Mouse (Mus musculus): ENCODE measurements around the gene Mid2. TPM values are rescaled to one million over a fixed set of nuclear protein-coding genes. Genes with fewer than 3 reads are reported as not detected.
"Not testable (repeated sequence)": the region's sequence is repeated elsewhere in the genome, so short reads cannot be mapped to it uniquely, and the experiment has no call there.

Gene Mid2
- total and polyA plus RNA-seq, 2 experiments from 2014 or later, result 3.3 to 18.3 TPM

DNA sequence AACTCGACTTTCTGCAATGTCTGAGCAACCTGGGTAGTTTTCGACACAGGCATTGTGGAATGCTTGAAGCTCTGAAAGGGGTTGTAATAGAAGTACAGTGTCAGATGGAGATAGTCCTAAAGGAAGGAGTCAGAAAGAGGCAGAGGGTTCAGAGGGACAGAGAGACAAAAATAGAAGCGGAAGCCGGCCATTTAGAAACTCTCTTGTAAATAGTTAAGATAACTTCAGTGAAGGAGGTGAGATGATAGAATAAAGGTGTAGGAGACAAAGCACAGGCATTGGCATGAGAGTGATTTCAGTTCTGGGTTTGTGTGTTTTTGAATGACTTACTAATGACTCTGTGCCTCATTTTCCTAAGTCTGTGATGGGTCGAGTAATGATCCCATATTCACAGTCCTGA lies 11.0 kb downstream of the Mid2 start:
- 86% methylated on average over 5 of the region's 5 CpGs for whole genome bisulfite sequencing

DNA sequence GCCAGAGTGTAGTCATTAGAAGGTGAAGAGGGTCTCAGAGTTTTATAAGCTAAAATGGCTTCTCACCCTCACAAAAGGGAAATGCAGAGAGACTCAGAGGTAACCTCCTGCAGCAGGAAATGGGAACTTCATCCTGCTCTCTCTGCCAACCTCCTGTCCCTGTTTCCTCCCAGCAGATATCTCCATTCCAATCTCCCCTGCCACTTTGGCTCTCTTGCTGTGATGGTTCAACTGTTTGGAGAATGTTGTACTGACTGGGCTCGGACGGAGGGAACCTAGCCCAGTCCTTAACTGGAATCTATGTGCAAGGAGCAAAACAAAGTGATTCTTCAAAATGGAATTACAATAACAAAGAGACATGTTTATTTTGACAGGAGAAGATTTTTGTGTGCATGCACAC lies 23.9 kb downstream of the Mid2 start:
- no peaks in the 10 kb centered on the region for H3K36me3 ChIP-seq (ENCODE audit: insufficient read depth)
- H3K27ac ChIP-seq (ENCODE audit: low read depth, low read length), result no peak overlapping the region
- WGBS, result 70% methylated on average over 2 of the region's 2 CpGs
- H3K9ac ChIP-seq, result no peak overlapping the region
- H3K9me3 ChIP-seq (ENCODE audit: low read length), result no peaks in the 10 kb centered on the region
- H3K4me1 ChIP-seq (ENCODE audit: insufficient read depth), result no peaks in the 10 kb centered on the region
- no peak overlapping the region for H3K4me3 ChIP-seq (ENCODE audit: low read depth, low read length)
- no peak for DNase-seq
- no peak for ATAC-seq
- peaks cover 3% of the 10 kb centered on the region; the same call in 1 of the 2 replicates for H3K27me3 ChIP-seq (ENCODE audit: insufficient read depth, low read length)
- no peak for TF ChIP-seq CTCF (IDR thresholded peaks at IDR 0.05; ENCODE audit: low read depth)
- H3K4me2 ChIP-seq (ENCODE audit: low read depth), result no peak overlapping the region

More for the DNA sequence above, 11.0 kb downstream of the Mid2 start:
- Histone ChIP-seq H3K9ac (no peak overlapping the region), H3K27me3 (ENCODE audit: insufficient read depth, low read length) (no peaks in the 10 kb centered on the region), H3K4me3 (ENCODE audit: low read depth, low read length) (no peak overlapping the region), H3K36me3 (ENCODE audit: insufficient read depth) (no peaks in the 10 kb centered on the region), H3K9me3 (ENCODE audit: low read length) (no peaks in the 10 kb centered on the region), H3K27ac (ENCODE audit: low read depth, low read length) (no peak overlapping the region), H3K4me1 (ENCODE audit: insufficient read depth) (no peaks in the 10 kb centered on the region), H3K4me2 (ENCODE audit: low read depth) (no peak overlapping the region)
- DNase-seq (no peak), ATAC-seq (no peak)
- no peak for TF ChIP-seq CTCF (IDR thresholded peaks at IDR 0.05; ENCODE audit: low read depth)

- H3K36me3 ChIP-seq (ENCODE audit: insufficient read depth); H3K4me3 ChIP-seq (ENCODE audit: low read depth, low read length); ATAC-seq; H3K27me3 ChIP-seq (ENCODE audit: insufficient read depth, low read length); DNase-seq; H3K9me3 ChIP-seq (ENCODE audit: low read length); H3K4me2 ChIP-seq (ENCODE audit: low read depth); H3K4me1 ChIP-seq (ENCODE audit: insufficient read depth); H3K9ac ChIP-seq; H3K27ac ChIP-seq (ENCODE audit: low read depth, low read length): not testable (repeated sequence)
- WGBS, result 44% methylated on average over 6 of the region's 7 CpGs
These were observed 33.6 kb downstream of the Mid2 start for GRCm38 (mm10) chrX:140697872-140698463.

DNA sequence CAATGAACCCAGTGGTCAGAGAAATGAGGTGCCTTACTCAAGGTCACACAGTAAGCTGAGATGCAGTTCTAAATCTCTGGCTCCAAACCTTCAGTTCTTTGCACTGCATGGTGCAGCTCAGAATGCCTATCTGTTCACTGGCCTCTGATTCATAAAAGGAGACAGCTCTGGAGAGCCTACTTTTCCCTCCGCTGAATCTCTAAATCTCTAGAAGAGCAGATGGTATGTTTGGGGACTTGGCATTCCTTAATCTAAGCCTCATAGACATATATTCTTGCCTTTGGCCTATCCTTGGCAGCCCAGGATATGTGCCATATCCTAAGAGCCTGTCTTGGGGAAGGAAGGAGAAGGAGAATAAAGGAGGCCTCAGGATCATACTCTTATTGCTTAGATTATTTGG lies 38.8 kb downstream of the Mid2 start:
- peak; percentile 56; the same call in 1 of the 2 replicates for ATAC-seq
- WGBS, result 88% methylated on average over 1 of the region's 1 CpGs

GRCm38 (mm10) chrX:140706077-140706476 lies 41.7 kb downstream of the Mid2 start:
- 82% methylated on average over 4 of the region's 4 CpGs for WGBS
- no peak overlapping the region for H3K4me3 ChIP-seq (ENCODE audit: low read depth, low read length)
- no peak for ATAC-seq
- H3K9ac ChIP-seq, result no peak overlapping the region
- no peaks in the 10 kb centered on the region for H3K36me3 ChIP-seq (ENCODE audit: insufficient read depth)
- H3K27me3 ChIP-seq (ENCODE audit: insufficient read depth, low read length), result no peaks in the 10 kb centered on the region
- H3K4me2 ChIP-seq (ENCODE audit: low read depth), result no peak overlapping the region
- DNase-seq, result no peak
- H3K27ac ChIP-seq (ENCODE audit: low read depth, low read length), result no peak overlapping the region
- H3K9me3 ChIP-seq (ENCODE audit: low read length), result no peaks in the 10 kb centered on the region
- no peak for TF ChIP-seq CTCF (IDR thresholded peaks at IDR 0.05; ENCODE audit: low read depth)
- no peaks in the 10 kb centered on the region for H3K4me1 ChIP-seq (ENCODE audit: insufficient read depth)

More for the DNA sequence above, 38.8 kb downstream of the Mid2 start:
- H3K4me3 ChIP-seq (ENCODE audit: low read depth, low read length), result no peak overlapping the region
- H3K27ac ChIP-seq (ENCODE audit: low read depth, low read length), result no peak overlapping the region
- H3K27me3 ChIP-seq (ENCODE audit: insufficient read depth, low read length), result no peaks in the 10 kb centered on the region
- H3K4me1 ChIP-seq (ENCODE audit: insufficient read depth), result no peaks in the 10 kb centered on the region
- no peak overlapping the region for H3K4me2 ChIP-seq (ENCODE audit: low read depth)
- no peak for TF ChIP-seq CTCF (IDR thresholded peaks at IDR 0.05; ENCODE audit: low read depth)
- no peaks in the 10 kb centered on the region for H3K36me3 ChIP-seq (ENCODE audit: insufficient read depth)
- H3K9me3 ChIP-seq (ENCODE audit: low read length), result no peaks in the 10 kb centered on the region
- H3K9ac ChIP-seq, result no peak overlapping the region
- DNase-seq, result peak; percentile 22

- no peak for ATAC-seq
- no peaks in the 10 kb centered on the region for H3K36me3 ChIP-seq (ENCODE audit: insufficient read depth)
- no peak overlapping the region for H3K4me2 ChIP-seq (ENCODE audit: low read depth)
- DNase-seq, result peak; percentile 15
- H3K27ac ChIP-seq (ENCODE audit: low read depth, low read length), result no peak overlapping the region
- WGBS, result 44% methylated on average over 4 of the region's 4 CpGs
- no peaks in the 10 kb centered on the region for H3K4me1 ChIP-seq (ENCODE audit: insufficient read depth)
- no peaks in the 10 kb centered on the region for H3K27me3 ChIP-seq (ENCODE audit: insufficient read depth, low read length)
- H3K4me3 ChIP-seq (ENCODE audit: low read depth, low read length), result no peak overlapping the region
- no peaks in the 10 kb centered on the region for H3K9me3 ChIP-seq (ENCODE audit: low read length)
- H3K9ac ChIP-seq, result no peak overlapping the region
- 0 out of 2 replicates have a peak, but pooled peaks have one; percentile 16 for TF ChIP-seq CTCF (IDR thresholded peaks at IDR 0.05; ENCODE audit: low read depth)
These were observed 58.0 kb downstream of the Mid2 start for GRCm38 (mm10) chrX:140722400-140722799.

GRCm38 (mm10) chrX:140738986-140739385 lies 74.6 kb downstream of the Mid2 start:
- no peak for TF ChIP-seq CTCF (IDR thresholded peaks at IDR 0.05; ENCODE audit: low read depth)

More at GRCm38 (mm10) chrX:140738986-140739385, 74.6 kb downstream of the Mid2 start:
- H3K9me3 ChIP-seq (ENCODE audit: low read length), result no peaks in the 10 kb centered on the region
- H3K4me2 ChIP-seq (ENCODE audit: low read depth), result no peak overlapping the region
- no peak overlapping the region for H3K9ac ChIP-seq
- no peaks in the 10 kb centered on the region for H3K4me1 ChIP-seq (ENCODE audit: insufficient read depth)
- ATAC-seq (no peak), DNase-seq (no peak)
- no peak overlapping the region for H3K4me3 ChIP-seq (ENCODE audit: low read depth, low read length)
- no peak overlapping the region for H3K27ac ChIP-seq (ENCODE audit: low read depth, low read length)
- no peaks in the 10 kb centered on the region for H3K36me3 ChIP-seq (ENCODE audit: insufficient read depth)
- no peaks in the 10 kb centered on the region; the same call in 1 of the 2 replicates for H3K27me3 ChIP-seq (ENCODE audit: insufficient read depth, low read length)
